Mouse (Mus musculus) liver, adult 2 months (tissue): Measurements from ENCODE around the gene D630045J12Rik. TPM values are rescaled to one million over a fixed set of nuclear protein-coding genes. Genes with fewer than 3 reads are reported as not detected.

Experiments
- DNase-seq: peaks from one replicate; pipeline ENCODE4 v3.0.0-alpha.2; 2011; ENCODE audit warnings: low read depth, low spot score; ENCODE audit errors: extremely low read depth
- H3K27ac ChIP-seq: fragments of 200-500 bp; replicated peaks from 2 replicates; pipeline ENCODE4 v1.5.1; 2012; ENCODE audit warnings: low read depth, mild to moderate bottlenecking, control low read depth, inconsistent platforms, low read length; ENCODE audit not compliant: insufficient read depth
- H3K27me3 ChIP-seq: fragments of 200-500 bp; 2 replicates; pipeline ENCODE4 v1.6.1; 2012; ENCODE audit warnings: mild to moderate bottlenecking, moderate library complexity, low read length, inconsistent platforms; ENCODE audit not compliant: control insufficient read depth, insufficient read depth
- H3K36me3 ChIP-seq: fragments of 200-500 bp; 2 replicates; pipeline ENCODE4 v1.6.1; 2012; ENCODE audit warnings: low read length, inconsistent platforms; ENCODE audit not compliant: control insufficient read depth, insufficient read depth
- H3K4me1 ChIP-seq: fragments of 200-500 bp; 2 replicates; pipeline ENCODE4 v1.6.1; 2011; ENCODE audit warnings: low read length; ENCODE audit not compliant: control insufficient read depth, insufficient read depth
- H3K4me3 ChIP-seq: fragments of 200-500 bp; 2 replicates; pipeline ENCODE4 v1.5.1; 2011; ENCODE audit warnings: low read depth, mild to moderate bottlenecking, control low read depth, low read length, moderate library complexity; ENCODE audit not compliant: insufficient read depth
- H3K79me2 ChIP-seq: fragments of 200-500 bp; 2 replicates; pipeline ENCODE4 v1.6.1; 2012; ENCODE audit warnings: inconsistent platforms, mild to moderate bottlenecking, low read length, moderate library complexity; ENCODE audit not compliant: control insufficient read depth, insufficient read depth
- H3K9ac ChIP-seq: fragments of 200-500 bp; 2 replicates; pipeline ENCODE4 v1.6.1; 2012; ENCODE audit warnings: low read depth, mild to moderate bottlenecking, control low read depth, inconsistent platforms, low read length
- CTCF ChIP-seq: fragments of 200-500 bp; IDR thresholded peaks from 2 replicates; pipeline ENCODE4 v1.5.1; 2011; ENCODE audit warnings: low read depth, low read length, control low read depth
- POLR2A ChIP-seq: fragments of 200-500 bp; IDR thresholded peaks from 2 replicates; pipeline ENCODE4 v1.6.1; 2011; ENCODE audit warnings: low read length, control low read depth; ENCODE audit not compliant: insufficient read depth; ENCODE audit errors: extremely low read depth
- WGBS: fragments of 180-500 bp; shearing (Covaris S2); methylation state at CpG from one replicate; pipeline ENCODE4 v1.1.7; 2018; 5-methylcytosine and 5-hydroxymethylcytosine counted together
- polyA plus RNA-seq: library from polyadenylated mRNA; depleted of rRNA; stranded (reverse); fragments of >200 nt; gene quantifications from 2 replicates; pipeline ENCODE4 v1.2.3, GENCODE M21; 2012
- total RNA-seq: library from RNA; depleted of rRNA; stranded (reverse); fragments of >200 nt; gene quantifications from 2 replicates; pipeline ENCODE4 v1.2.3, GENCODE M21; 2014

Gene D630045J12Rik
- total and polyA plus RNA-seq, 2 experiments, result 0.46 to 1.3 TPM

DNA sequence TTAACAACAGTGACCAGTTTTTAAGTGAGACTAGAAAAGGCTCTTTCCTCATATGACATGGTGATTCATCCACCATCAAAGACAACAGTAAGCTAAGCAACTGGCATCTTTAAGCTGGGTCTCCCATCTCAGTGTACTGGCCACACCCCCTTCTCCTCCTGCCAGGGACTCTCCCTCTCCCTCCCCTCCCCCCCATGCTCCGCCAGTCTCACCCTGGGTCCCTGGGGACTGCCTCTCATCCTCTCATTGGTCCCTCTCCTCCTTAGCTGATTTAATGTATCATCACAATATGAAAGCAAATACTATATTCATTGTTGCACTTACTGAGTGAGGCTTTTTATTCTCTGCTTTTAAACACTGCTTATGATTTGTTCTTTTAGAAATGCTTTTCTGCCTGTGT is 29.7 kb downstream of the D630045J12Rik start:
- TF ChIP-seq CTCF, result no peak
- TF ChIP-seq POLR2A, result no peak
- no peaks in the 10 kb centered on the region for H3K36me3 ChIP-seq
- no peak overlapping the region for H3K27ac ChIP-seq
- no peak overlapping the region for H3K4me3 ChIP-seq
- H3K27me3 ChIP-seq, result no peaks in the 10 kb centered on the region
- no peaks in the 10 kb centered on the region for H3K4me1 ChIP-seq
- 88% methylated on average over 1 of the region's 1 CpGs for WGBS
- no peak for DNase-seq
- H3K9ac ChIP-seq, result no peak overlapping the region
- H3K79me2 ChIP-seq, result no peaks in the 10 kb centered on the region

GRCm38 (mm10) chr6:38219261-38219660 is 34.5 kb downstream of the D630045J12Rik start:
- DNase-seq, result no peak
- H3K27me3 ChIP-seq, result no peaks in the 10 kb centered on the region
- no peaks in the 10 kb centered on the region for H3K4me1 ChIP-seq
- H3K4me3 ChIP-seq, result no peak overlapping the region
- TF ChIP-seq POLR2A (no peak), CTCF (no peak)
- H3K27ac ChIP-seq, result no peak overlapping the region
- H3K36me3 ChIP-seq, result no peaks in the 10 kb centered on the region
- H3K9ac ChIP-seq, result no peak overlapping the region
- 95% methylated on average over 2 of the region's 2 CpGs for WGBS
- no peaks in the 10 kb centered on the region for H3K79me2 ChIP-seq

DNA sequence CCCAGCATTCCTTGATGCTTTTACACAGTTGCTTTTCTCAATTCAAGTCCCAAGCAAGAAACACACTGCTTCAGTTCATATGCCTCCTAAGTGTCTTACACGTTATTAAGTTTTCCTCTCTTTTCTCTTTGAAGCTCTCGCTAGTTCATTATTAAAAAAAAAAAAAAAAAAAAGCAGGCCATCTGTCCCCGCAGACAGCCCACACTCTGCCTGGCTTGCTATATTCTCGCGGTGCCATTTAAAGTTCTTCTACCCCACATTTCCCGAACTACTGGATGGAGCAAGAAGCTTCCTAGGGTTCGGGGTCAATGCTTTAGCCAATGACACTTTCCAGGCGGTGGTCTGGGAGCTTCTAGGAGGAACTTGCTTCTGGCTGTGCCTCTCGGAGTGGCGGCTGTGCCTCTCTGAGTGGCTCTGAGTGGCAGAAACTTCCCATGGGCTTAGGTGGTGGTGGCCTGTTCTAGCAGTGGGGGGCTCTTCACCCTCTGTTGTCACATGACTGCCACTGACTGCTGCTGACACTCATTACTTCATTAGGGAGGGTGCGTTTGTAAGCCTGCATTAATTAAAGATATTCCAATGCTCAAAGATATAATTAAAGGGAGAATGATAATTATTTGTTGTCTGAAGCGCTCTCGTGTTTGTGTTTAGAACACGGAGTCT is 38.2 kb downstream of the D630045J12Rik start:
- TF ChIP-seq CTCF, result no peak
- TF ChIP-seq POLR2A, result no peak
- Histone ChIP-seq H3K9ac (no peak overlapping the region), H3K27ac (no peak overlapping the region), H3K27me3 (no peaks in the 10 kb centered on the region), H3K4me3 (no peak overlapping the region), H3K4me1 (no peaks in the 10 kb centered on the region), H3K79me2 (no peaks in the 10 kb centered on the region), H3K36me3 (no peaks in the 10 kb centered on the region)
- no peak for DNase-seq
- 92% methylated on average over 14 of the region's 14 CpGs for WGBS

DNA sequence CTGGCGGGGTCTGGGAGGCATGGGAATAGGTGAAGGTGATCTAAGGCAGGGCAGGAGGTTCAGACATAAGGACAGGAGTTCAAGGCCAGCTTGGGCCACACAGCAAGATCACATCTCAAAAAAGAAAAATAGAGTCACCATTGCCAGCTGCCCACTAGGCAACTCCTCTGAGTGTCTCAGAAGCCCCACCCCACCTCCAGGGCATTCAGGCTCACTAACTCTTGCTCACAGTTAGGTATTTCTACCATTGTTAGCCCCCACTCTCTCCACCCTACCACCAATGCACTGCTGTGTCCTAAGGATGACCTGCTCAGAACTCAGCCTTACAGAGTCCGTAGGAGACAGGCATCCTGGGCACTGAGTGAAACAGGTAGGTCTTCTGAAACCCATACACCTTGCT is 46.2 kb downstream of the D630045J12Rik start:
- 100% methylated on average over 2 of the region's 2 CpGs for WGBS
- TF ChIP-seq CTCF (no peak), POLR2A (no peak)
- Histone ChIP-seq H3K4me3 (no peak overlapping the region), H3K36me3 (no peaks in the 10 kb centered on the region), H3K9ac (no peak overlapping the region), H3K27me3 (no peaks in the 10 kb centered on the region), H3K79me2 (no peaks in the 10 kb centered on the region), H3K4me1 (no peaks in the 10 kb centered on the region), H3K27ac (no peak overlapping the region)
- DNase-seq, result no peak

GRCm38 (mm10) chr6:38206941-38207531 is 46.8 kb downstream of the D630045J12Rik start:
- WGBS, result 67% methylated on average over 8 of the region's 8 CpGs
- TF ChIP-seq POLR2A (no peak), CTCF (no peak)

DNA sequence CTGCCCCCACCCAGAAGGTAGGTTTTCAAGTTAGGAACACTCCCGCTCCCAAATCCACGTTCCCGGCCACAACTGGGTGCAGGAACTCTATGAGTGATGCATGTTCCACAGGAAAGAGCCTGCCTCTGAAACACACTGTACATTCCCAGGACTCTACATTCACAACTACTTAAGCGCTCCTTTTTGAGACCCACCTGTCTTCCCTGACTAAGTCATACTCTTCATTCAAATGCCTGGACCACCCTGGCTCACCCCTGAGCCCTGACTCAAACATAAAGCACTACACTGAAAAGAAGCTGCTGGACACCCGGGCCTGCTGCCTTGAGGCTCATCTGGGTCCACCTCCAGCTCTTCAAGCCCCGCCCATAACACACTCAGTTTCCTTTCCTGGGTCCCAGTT is 48.4 kb downstream of the D630045J12Rik start:
- Histone ChIP-seq H3K79me2 (no peaks in the 10 kb centered on the region), H3K27ac (no peak overlapping the region), H3K9ac (no peak overlapping the region), H3K4me3 (no peak overlapping the region), H3K4me1 (no peaks in the 10 kb centered on the region), H3K36me3 (no peaks in the 10 kb centered on the region), H3K27me3 (no peaks in the 10 kb centered on the region)
- 80% methylated on average over 6 of the region's 6 CpGs for WGBS
- no peak for TF ChIP-seq POLR2A
- no peak for TF ChIP-seq CTCF
- no peak for DNase-seq

More at GRCm38 (mm10) chr6:38206941-38207531, 46.8 kb downstream of the D630045J12Rik start:
- no peaks in the 10 kb centered on the region for H3K79me2 ChIP-seq
- DNase-seq, result no peak
- no peaks in the 10 kb centered on the region for H3K27me3 ChIP-seq
- no peak overlapping the region for H3K4me3 ChIP-seq
- no peak overlapping the region for H3K9ac ChIP-seq
- no peaks in the 10 kb centered on the region for H3K36me3 ChIP-seq
- H3K27ac ChIP-seq, result no peak overlapping the region
- H3K4me1 ChIP-seq, result no peaks in the 10 kb centered on the region
